Mouse (Mus musculus) cerebellum, adult 8-10 months (tissue): Measurements from ENCODE around the gene Tes.

Experiments
- DNase-seq: peaks from one replicate; pipeline ENCODE4 v3.0.0; 2022

The Tes gene

GRCm38 (mm10) chr6:17079826-17080225 is 14.9 kb downstream of the Tes start:
- DNase-seq: no peak

GRCm38 (mm10) chr6:17082238-17082637 is 17.3 kb downstream of the Tes start:
- DNase-seq: no peak

- no peak for DNase-seq
Observed at GRCm38 (mm10) chr6:17082800-17083199, 17.9 kb downstream of the Tes start.

GRCm38 (mm10) chr6:17087485-17087884 is 22.5 kb downstream of the Tes start:
- DNase-seq: peak; percentile 24

GRCm38 (mm10) chr6:17097301-17097700 is 32.4 kb downstream of the Tes start:
- DNase-seq: no peak

- DNase-seq: no peak
Observed at GRCm38 (mm10) chr6:17098559-17098958, 33.6 kb downstream of the Tes start.

- DNase-seq: no peak
Observed at GRCm38 (mm10) chr6:17099477-17100130, 34.7 kb downstream of the Tes start.

GRCm38 (mm10) chr6:17105714-17106113 is 40.8 kb downstream of the Tes start:
- DNase-seq: peak; percentile 41

GRCm38 (mm10) chr6:17106493-17106892 is 41.5 kb downstream of the Tes start:
- no peak for DNase-seq

GRCm38 (mm10) chr6:17109204-17109603 is 44.3 kb downstream of the Tes start:
- DNase-seq: no peak

GRCm38 (mm10) chr6:17110564-17111100 is 45.7 kb downstream of the Tes start:
- DNase-seq: no peak

- DNase-seq: no peak
Observed at GRCm38 (mm10) chr6:17112081-17112480, 47.1 kb downstream of the Tes start.

GRCm38 (mm10) chr6:17112990-17113389 is 48.0 kb downstream of the Tes start:
- no peak for DNase-seq

- DNase-seq: no peak
Observed at GRCm38 (mm10) chr6:17114588-17114987, 49.6 kb downstream of the Tes start.

- DNase-seq: no peak
Observed at GRCm38 (mm10) chr6:17115046-17115790, 50.3 kb downstream of the Tes start.

GRCm38 (mm10) chr6:17119521-17120232 is 54.7 kb downstream of the Tes start:
- DNase-seq: no peak

GRCm38 (mm10) chr6:17140021-17140420 is 75.1 kb downstream of the Tes start:
- no peak for DNase-seq

GRCm38 (mm10) chr6:17142577-17143359 is 77.8 kb downstream of the Tes start:
- DNase-seq: no peak

GRCm38 (mm10) chr6:17151071-17151715 is 86.2 kb downstream of the Tes start:
- DNase-seq: no peak

GRCm38 (mm10) chr6:17152551-17152950 is 87.6 kb downstream of the Tes start:
- no peak for DNase-seq
